Mouse (Mus musculus) stomach, embryonic 16.5 days (tissue): ENCODE measurements around the gene Inka2. TPM values are rescaled to one million over a fixed set of nuclear protein-coding genes. Genes with fewer than 3 reads are reported as not detected.

Source experiments
- ATAC-seq: fragments of 200-750 bp; cut with Nextera tagmentation; 2 replicates; pipeline ENCODE4 v1.8.0; 2017; ENCODE audit warnings: moderate number of reproducible peaks, moderate TSS enrichment; ENCODE audit not compliant: insufficient read depth, low FRiP score
- H3K27ac ChIP-seq: fragments of 300-500 bp; sonication (generic); 2 replicates; pipeline ENCODE4 v1.5.1; 2014; ENCODE audit warnings: low read length
- H3K27me3 ChIP-seq: fragments of 300-500 bp; sonication (generic); 2 replicates; pipeline ENCODE4 v1.6.1; 2014; ENCODE audit warnings: low read length, control low read depth, mixed read lengths; ENCODE audit not compliant: control insufficient read depth, insufficient read depth
- H3K36me3 ChIP-seq: fragments of 300-500 bp; sonication (generic); 2 replicates; pipeline ENCODE4 v1.6.1; 2014; ENCODE audit warnings: low read length; ENCODE audit not compliant: control insufficient read depth, insufficient read depth
- H3K4me1 ChIP-seq: fragments of 300-500 bp; sonication (generic); 2 replicates; pipeline ENCODE4 v1.6.1; 2014; ENCODE audit warnings: low read length, control low read depth, mixed read lengths; ENCODE audit not compliant: control insufficient read depth, insufficient read depth
- H3K4me2 ChIP-seq: fragments of 300-500 bp; sonication (generic); 2 replicates; pipeline ENCODE4 v1.6.1; 2014; ENCODE audit warnings: low read depth, low read length, mixed read lengths
- H3K4me3 ChIP-seq: fragments of 300-500 bp; sonication (generic); replicated peaks from 2 replicates; pipeline ENCODE4 v1.5.1; 2014; ENCODE audit warnings: mild to moderate bottlenecking, low read length
- H3K9ac ChIP-seq: fragments of 300-500 bp; sonication (generic); 2 replicates; pipeline ENCODE4 v1.6.1; 2014; ENCODE audit warnings: low read length
- H3K9me3 ChIP-seq: fragments of 300-500 bp; sonication (generic); replicated peaks from 2 replicates; pipeline ENCODE4 v1.6.1; 2016; ENCODE audit warnings: low read length, control low read depth; ENCODE audit not compliant: control insufficient read depth
- WGBS: fragments of 180-500 bp; shearing (Covaris S2); extraction: QIAGEN DNeasy Blood & Tissue Kit; methylation state at CpG from one replicate; pipeline ENCODE4 v1.1.7; 2014; 5-methylcytosine and 5-hydroxymethylcytosine counted together
- polyA plus RNA-seq: library from polyadenylated mRNA; unstranded; fragments of >200 nt; fragmentation: Nextera tagmentation; extraction: Ambion mirVana; gene quantifications from 2 replicates; pipeline ENCODE4 v1.2.1, GENCODE M21; 2015

Gene Inka2
- polyA plus RNA-seq, 1 experiment from 2014 or later: 4.9 TPM

- no peaks in the 10 kb centered on the region for H3K27me3 ChIP-seq
- H3K9me3 ChIP-seq: no peaks in the 10 kb centered on the region
- H3K4me3 ChIP-seq: no peak overlapping the region
- H3K9ac ChIP-seq: no peak overlapping the region
- 0 out of 2 replicates have a peak, but pooled peaks cover 2% of the 10 kb centered on the region for H3K4me1 ChIP-seq
- 62% methylated on average over 18 of the region's 18 CpGs for WGBS
- no peak for ATAC-seq
- no peak overlapping the region for H3K4me2 ChIP-seq
- no peaks in the 10 kb centered on the region for H3K36me3 ChIP-seq
- H3K27ac ChIP-seq: no peak overlapping the region
These were observed 12.1 kb downstream of the Inka2 start for GRCm38 (mm10) chr3:105716353-105717000.

DNA sequence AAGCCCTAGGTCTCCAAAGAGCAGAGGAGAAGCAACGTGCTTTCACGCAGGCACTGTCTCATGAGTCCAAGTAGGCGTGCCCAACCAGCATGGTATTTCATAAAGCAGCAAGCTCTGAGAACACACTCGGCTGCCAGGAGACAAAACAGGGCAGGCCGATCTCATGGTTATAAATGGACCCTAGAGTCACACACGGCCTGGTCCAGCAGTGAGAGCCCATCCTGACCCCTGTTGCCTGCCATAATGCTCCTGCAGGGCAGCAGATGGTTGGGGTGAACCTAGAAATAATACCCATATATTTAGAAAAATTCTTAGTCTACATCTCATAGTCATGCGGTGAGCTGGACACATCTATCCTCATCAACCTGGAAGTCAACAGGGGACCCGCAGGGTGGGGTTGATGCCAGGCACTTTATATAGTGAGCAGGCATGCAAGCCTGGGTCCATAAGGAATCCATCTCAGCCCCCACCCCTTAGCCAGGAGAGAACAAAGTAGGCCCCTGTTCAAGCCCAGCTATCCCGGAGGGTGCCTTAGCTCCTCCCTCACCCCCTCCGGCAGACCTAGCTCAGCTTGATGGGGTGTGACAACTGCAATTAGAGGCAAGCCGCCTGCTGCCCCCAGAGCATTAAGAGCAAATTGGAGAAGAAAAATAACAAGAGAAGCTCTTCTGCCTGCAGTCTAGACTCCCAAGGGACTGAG is 13.6 kb downstream of the Inka2 start:
- H3K27ac ChIP-seq: no peak overlapping the region
- H3K27me3 ChIP-seq: no peaks in the 10 kb centered on the region
- ATAC-seq: 0 out of 2 replicates have a peak, but pooled peaks have one; percentile 27
- no peak overlapping the region for H3K4me2 ChIP-seq
- WGBS: 71% methylated on average over 11 of the region's 11 CpGs
- H3K9ac ChIP-seq: no peak overlapping the region
- no peak overlapping the region for H3K4me3 ChIP-seq
- H3K4me1 ChIP-seq: no peaks in the 10 kb centered on the region
- H3K36me3 ChIP-seq: no peaks in the 10 kb centered on the region
- no peaks in the 10 kb centered on the region for H3K9me3 ChIP-seq

- H3K9me3 ChIP-seq: no peaks in the 10 kb centered on the region
- 46% methylated on average over 4 of the region's 4 CpGs for WGBS
- no peaks in the 10 kb centered on the region for H3K36me3 ChIP-seq
- no peak overlapping the region for H3K9ac ChIP-seq
- no peak overlapping the region for H3K27ac ChIP-seq
- no peaks in the 10 kb centered on the region for H3K27me3 ChIP-seq
- H3K4me3 ChIP-seq: no peak overlapping the region
- H3K4me2 ChIP-seq: no peak overlapping the region
- ATAC-seq: no peak
- H3K4me1 ChIP-seq: no peaks in the 10 kb centered on the region
These were observed 14.3 kb downstream of the Inka2 start for GRCm38 (mm10) chr3:105718746-105719145.

DNA sequence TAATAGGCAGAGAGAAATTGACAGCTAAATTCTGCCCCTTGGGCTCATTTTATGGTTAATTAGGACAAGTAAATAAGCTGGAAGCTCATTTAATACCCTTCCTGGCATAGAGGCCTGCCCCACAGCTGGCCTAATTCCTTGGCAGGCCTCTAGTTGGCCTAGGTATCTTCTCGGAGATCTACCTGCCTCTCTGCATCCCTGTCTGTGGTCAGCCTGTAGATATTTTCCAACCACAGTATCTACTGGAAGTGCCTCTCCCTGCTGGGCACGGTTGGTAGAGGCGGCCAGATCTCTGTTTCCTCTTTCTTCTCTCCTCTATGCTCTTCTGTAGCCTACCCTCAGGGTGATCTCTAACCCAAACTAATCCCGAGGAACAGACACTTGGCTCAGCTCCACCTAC is 15.6 kb downstream of the Inka2 start:
- Histone ChIP-seq H3K4me1 (no peaks in the 10 kb centered on the region), H3K9me3 (no peaks in the 10 kb centered on the region), H3K27me3 (no peaks in the 10 kb centered on the region), H3K27ac (no peak overlapping the region), H3K4me3 (no peak overlapping the region), H3K9ac (no peak overlapping the region), H3K36me3 (no peaks in the 10 kb centered on the region), H3K4me2 (no peak overlapping the region)
- ATAC-seq: no peak
- 72% methylated on average over 4 of the region's 4 CpGs for WGBS

- Histone ChIP-seq H3K9ac (no peak overlapping the region), H3K4me3 (no peak overlapping the region), H3K27ac (no peak overlapping the region), H3K4me1 (no peaks in the 10 kb centered on the region), H3K9me3 (no peaks in the 10 kb centered on the region), H3K27me3 (no peaks in the 10 kb centered on the region), H3K4me2 (no peak overlapping the region), H3K36me3 (no peaks in the 10 kb centered on the region)
- WGBS: 60% methylated on average over 4 of the region's 4 CpGs
- no peak for ATAC-seq
These were observed 16.1 kb downstream of the Inka2 start for GRCm38 (mm10) chr3:105720514-105720913.

DNA sequence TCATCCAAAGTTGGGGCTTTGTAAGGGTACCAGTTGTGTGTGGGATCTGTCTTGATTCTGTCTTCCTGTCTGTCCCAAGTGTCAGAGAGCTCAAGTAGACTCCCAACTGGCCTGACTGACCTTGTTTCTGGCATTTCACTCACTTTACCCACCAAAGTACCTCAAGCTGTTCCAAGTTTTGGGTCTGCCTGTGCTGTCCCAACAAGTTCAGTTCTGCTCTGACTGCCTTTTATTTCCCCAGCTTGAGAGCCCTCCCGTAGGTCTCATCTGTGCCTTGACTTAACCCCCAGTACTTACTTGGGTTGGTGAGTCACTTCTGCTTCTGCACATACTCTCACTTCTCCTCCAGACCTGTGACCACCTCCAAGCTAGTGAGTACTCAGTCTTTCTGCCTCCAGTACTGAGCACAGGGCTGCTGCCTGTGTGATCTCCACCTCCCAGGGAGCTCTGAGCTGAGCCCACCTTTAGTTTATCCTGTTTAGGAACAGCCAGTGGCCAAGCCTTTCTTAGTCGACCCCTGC is 17.3 kb downstream of the Inka2 start:
- no peaks in the 10 kb centered on the region for H3K4me1 ChIP-seq
- H3K9ac ChIP-seq: no peak overlapping the region
- no peaks in the 10 kb centered on the region for H3K9me3 ChIP-seq
- ATAC-seq: no peak
- no peak overlapping the region for H3K4me3 ChIP-seq
- H3K27ac ChIP-seq: no peak overlapping the region
- no peaks in the 10 kb centered on the region for H3K36me3 ChIP-seq
- WGBS: 77% methylated on average over 2 of the region's 2 CpGs
- no peak overlapping the region for H3K4me2 ChIP-seq
- no peaks in the 10 kb centered on the region for H3K27me3 ChIP-seq

DNA sequence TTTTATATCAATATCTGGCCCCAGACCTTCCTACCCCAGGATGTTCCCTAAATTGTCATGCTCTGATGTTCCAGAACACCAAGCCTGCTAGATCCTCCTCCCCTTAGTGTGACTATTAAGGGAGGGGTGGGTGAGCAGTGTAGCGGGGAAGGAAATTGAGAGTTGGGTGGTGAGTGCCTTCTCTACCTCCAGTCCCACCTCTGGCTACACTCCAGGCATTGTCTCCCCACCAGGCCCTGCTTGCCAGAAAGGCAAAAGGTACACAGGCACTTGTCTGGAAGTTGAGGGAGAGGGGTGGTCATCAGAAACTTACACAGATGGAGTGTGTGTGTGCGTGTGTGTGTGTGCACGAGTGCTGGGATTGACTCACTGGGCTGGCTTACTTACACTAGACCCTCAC is 18.1 kb downstream of the Inka2 start:
- H3K27me3 ChIP-seq: no peaks in the 10 kb centered on the region
- no peak overlapping the region for H3K4me2 ChIP-seq
- no peak overlapping the region for H3K4me3 ChIP-seq
- no peaks in the 10 kb centered on the region for H3K4me1 ChIP-seq
- no peaks in the 10 kb centered on the region for H3K36me3 ChIP-seq
- H3K9ac ChIP-seq: no peak overlapping the region
- H3K9me3 ChIP-seq: no peaks in the 10 kb centered on the region
- 86% methylated on average over 3 of the region's 3 CpGs for WGBS
- no peak for ATAC-seq
- no peak overlapping the region for H3K27ac ChIP-seq

- ATAC-seq: no peak
- no peaks in the 10 kb centered on the region for H3K4me1 ChIP-seq
- no peak overlapping the region for H3K4me3 ChIP-seq
- no peak overlapping the region for H3K4me2 ChIP-seq
- 4% methylated on average over 1 of the region's 1 CpGs for WGBS
- no peaks in the 10 kb centered on the region for H3K9me3 ChIP-seq
- no peak overlapping the region for H3K9ac ChIP-seq
- peaks cover 1% of the 10 kb centered on the region; the same call in 1 of the 2 replicates for H3K36me3 ChIP-seq
- no peaks in the 10 kb centered on the region for H3K27me3 ChIP-seq
- H3K27ac ChIP-seq: no peak overlapping the region
These were observed 21.6 kb downstream of the Inka2 start for GRCm38 (mm10) chr3:105726037-105726436.

DNA sequence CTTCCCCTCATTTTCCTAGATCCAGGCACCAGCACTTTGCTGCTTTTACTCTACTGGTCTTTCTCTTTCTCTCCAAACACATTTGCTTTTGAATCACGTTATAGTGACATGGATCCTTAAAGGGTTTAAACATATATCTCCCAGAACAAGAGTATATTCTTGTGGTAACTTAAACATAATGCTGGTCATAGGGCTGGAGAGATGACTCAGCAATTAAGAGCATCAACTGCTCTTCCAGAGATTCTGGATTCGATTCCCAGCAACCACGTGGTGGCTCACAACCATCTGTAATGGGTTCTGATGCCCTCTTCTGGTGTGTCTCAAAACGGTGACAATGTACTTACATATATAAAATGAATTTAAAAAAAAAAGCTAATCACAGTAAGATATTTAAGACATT is 28.0 kb downstream of the Inka2 start:
- Histone ChIP-seq H3K27me3 (no peaks in the 10 kb centered on the region), H3K36me3 (peaks cover 4% of the 10 kb centered on the region; the same call in 1 of the 2 replicates), H3K4me2 (no peak overlapping the region), H3K4me3 (no peak overlapping the region), H3K27ac (no peak overlapping the region), H3K9ac (no peak overlapping the region), H3K9me3 (no peaks in the 10 kb centered on the region), H3K4me1 (no peaks in the 10 kb centered on the region)
- ATAC-seq: no peak
- WGBS: 87% methylated on average over 4 of the region's 4 CpGs
